ENCODE assay signal across 23 mouse cellular contexts in the genomic region with DNA sequence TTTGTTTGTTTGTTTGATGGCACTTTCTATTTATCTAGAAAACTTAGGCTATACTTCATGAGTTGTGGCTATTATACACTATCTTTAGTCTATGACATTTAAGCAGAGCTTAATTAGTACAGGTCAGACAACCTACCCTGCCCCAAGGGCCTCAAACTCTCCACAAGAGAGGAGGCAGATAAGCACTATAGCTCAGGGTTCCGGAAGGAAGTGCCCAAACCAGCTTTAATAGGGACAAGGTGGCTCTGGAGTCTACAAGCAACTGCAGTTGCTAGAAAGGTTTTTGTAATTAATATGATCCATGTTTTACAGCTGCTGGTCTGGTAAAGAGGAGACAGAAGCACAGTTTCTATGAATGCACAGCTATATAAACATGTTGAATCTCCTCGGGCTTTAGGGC.
DNase-seq lines count a peak whose midpoint lies in the region; ATAC-seq and TF ChIP-seq lines count a peak whose summit lies in the region.
"Had no signal": no experiment of that assay in that cellular context is flagged by ENCODE, and none has a peak within 500 bp of the region (broad histone marks: within the 10 kb centered on the region; RNA-seq: fewer than 3 reads in every experiment).

No protein-coding gene starts in this region.

- H3K27ac ChIP-seq in intestine, embryonic 15.5 days, result no peak overlapping the region
- no peak overlapping the region for H3K27ac ChIP-seq in intestine, postnatal 0 days (ENCODE audit: low read depth, low read length)
- peak overlapping the region; percentile 77 for H3K27ac ChIP-seq in limb, embryonic 10.5 days
- H3K27ac ChIP-seq: embryonic facial prominence, embryonic 15.5 days; hindbrain, embryonic 10.5 days; hindbrain, embryonic 13.5 days had no signal

- H3K4me2 ChIP-seq in intestine, embryonic 15.5 days (replicated peaks), result no peak overlapping the region
- no peak overlapping the region for H3K4me2 ChIP-seq in intestine, postnatal 0 days (replicated peaks; ENCODE audit: low read depth)
- H3K4me2 ChIP-seq: embryonic facial prominence, embryonic 15.5 days; heart, embryonic 12.5 days; hindbrain, embryonic 13.5 days had no signal

- 0 out of 2 replicates have a peak, but pooled peaks have one; percentile 36 for ATAC-seq in intestine, embryonic 15.5 days
- ATAC-seq in intestine, postnatal 0 days, result no peak
- no peak for ATAC-seq in frontal cortex, adult (ENCODE audit: low TSS enrichment)
- ATAC-seq: activated CD4-positive, CD25-positive, alpha-beta regulatory T cell, adult 4 months; forebrain, embryonic 14.5 days; forebrain, postnatal 0 days; hindbrain, embryonic 16.5 days had no signal

- no peaks in the 10 kb centered on the region for H3K27me3 ChIP-seq in intestine, embryonic 15.5 days (replicated peaks)
- H3K27me3 ChIP-seq in intestine, postnatal 0 days (replicated peaks; ENCODE audit: control insufficient read depth, insufficient read depth, low read length), result no peaks in the 10 kb centered on the region
- no peaks in the 10 kb centered on the region for H3K27me3 ChIP-seq in limb, embryonic 10.5 days (ENCODE audit: low read depth, poor library complexity, severe bottlenecking)
- H3K27me3 ChIP-seq: embryonic facial prominence, embryonic 15.5 days; heart, embryonic 12.5 days; hindbrain, embryonic 13.5 days had no signal

- peaks cover 19% of the 10 kb centered on the region; the same call in 1 of the 2 replicates for H3K4me1 ChIP-seq in intestine, embryonic 15.5 days (replicated peaks)
- H3K4me1 ChIP-seq in intestine, postnatal 0 days (replicated peaks; ENCODE audit: control insufficient read depth, insufficient read depth, low read length), result peaks cover 21% of the 10 kb centered on the region
- H3K4me1 ChIP-seq in limb, embryonic 10.5 days, result peaks cover 65% of the 10 kb centered on the region

- peak; percentile 64 for DNase-seq in heart, adult 11 months
- DNase-seq in heart, postnatal 25 days (ENCODE audit: low spot score), result no peak
- DNase-seq in limb, embryonic 10.5 days (ENCODE audit: low spot score), result no peak
- DNase-seq: adrenal gland, postnatal 10 days; adrenal gland, postnatal 36 days; cerebellum, adult 18-20 months; cerebellum, adult 9-10 months; cerebellum, postnatal 14 days; forebrain, postnatal 0 days; gastrocnemius, postnatal 25 days; heart, postnatal 36 days; kidney, adult 11 months; kidney, adult 8-10 months had no signal

- no peak overlapping the region for H3K9ac ChIP-seq in intestine, embryonic 15.5 days
- no peak overlapping the region for H3K9ac ChIP-seq in intestine, postnatal 0 days (ENCODE audit: low read depth, low read length)
- H3K9ac ChIP-seq: embryonic facial prominence, embryonic 15.5 days; forebrain, postnatal 0 days; heart, embryonic 12.5 days; hindbrain, embryonic 13.5 days had no signal

- no peak for TF ChIP-seq CTCF in intestine, postnatal 0 days (IDR thresholded peaks at IDR 0.05; ENCODE audit: low read depth)

- H3K9me3 ChIP-seq in intestine, embryonic 15.5 days, result no peaks in the 10 kb centered on the region
- H3K9me3 ChIP-seq in intestine, postnatal 0 days (ENCODE audit: control insufficient read depth), result no peaks in the 10 kb centered on the region
- H3K9me3 ChIP-seq in limb, embryonic 10.5 days (replicated peaks), result no peaks in the 10 kb centered on the region
- H3K9me3 ChIP-seq: embryonic facial prominence, embryonic 15.5 days; heart, embryonic 12.5 days; hindbrain, embryonic 10.5 days; hindbrain, embryonic 13.5 days had no signal

- H3K36me3 ChIP-seq in intestine, embryonic 15.5 days, result no peaks in the 10 kb centered on the region
- no peaks in the 10 kb centered on the region for H3K36me3 ChIP-seq in intestine, postnatal 0 days (ENCODE audit: control insufficient read depth, insufficient read depth)
- no peaks in the 10 kb centered on the region for H3K36me3 ChIP-seq in limb, embryonic 10.5 days
- H3K36me3 ChIP-seq: embryonic facial prominence, embryonic 15.5 days; heart, embryonic 12.5 days; hindbrain, embryonic 10.5 days; hindbrain, embryonic 13.5 days had no signal

- intact Hi-C loops in heart, postnatal 25 days (cut with DNase I), result loop anchor here (5.0 kb wide), 1 partner anchor 35 kb away; no protein-coding TSS in a partner anchor

- H3K4me3 ChIP-seq in intestine, embryonic 15.5 days (replicated peaks), result no peak overlapping the region
- no peak overlapping the region for H3K4me3 ChIP-seq in intestine, postnatal 0 days (ENCODE audit: low read depth, low read length)
- no peak overlapping the region for H3K4me3 ChIP-seq in limb, embryonic 10.5 days
- H3K4me3 ChIP-seq: embryonic facial prominence, embryonic 15.5 days; heart, embryonic 12.5 days; hindbrain, embryonic 10.5 days; hindbrain, embryonic 13.5 days had no signal

- WGBS in intestine, embryonic 15.5 days, result 29% methylated on average over 2 of the region's 2 CpGs
- WGBS in intestine, postnatal 0 days, result 41% methylated on average over 2 of the region's 2 CpGs
- WGBS in limb, embryonic 10.5 days, result 32% methylated on average over 2 of the region's 2 CpGs
